Mouse (Mus musculus): Measurements from ENCODE around the gene Rps27.
"Not testable (repeated sequence)": the region's sequence is repeated elsewhere in the genome, so short reads cannot be mapped to it uniquely, and the experiment has no call there.

Rps27 gene

DNA sequence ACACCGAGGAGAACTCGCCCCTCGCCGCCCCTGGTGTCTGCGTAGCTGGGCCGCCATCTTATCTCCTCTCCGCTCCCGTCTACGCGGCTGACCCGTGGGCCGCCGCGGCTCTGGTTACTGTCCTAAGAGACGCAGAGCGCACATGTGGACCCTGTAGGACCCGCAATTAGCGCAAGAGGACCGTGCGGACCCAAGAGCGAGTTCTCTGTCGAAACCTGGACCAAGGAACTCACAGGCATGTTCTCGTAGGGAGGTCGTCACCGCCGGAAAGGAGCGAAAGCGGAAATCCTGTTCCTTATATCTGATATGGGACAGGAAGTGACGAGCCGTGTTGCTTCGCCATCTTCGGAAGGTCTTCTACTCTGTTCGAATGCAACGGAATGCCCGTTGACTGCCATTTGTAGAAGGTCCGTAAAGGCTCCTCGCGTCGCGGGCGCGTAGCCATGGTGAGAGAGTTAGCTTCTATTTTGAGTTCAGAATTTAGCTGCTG is at the start of gene Rps27, which contains the start of gene Rab13:
Gene Rps27 (minus strand): TSS at position 275 of the 490 bp plus-strand sequence.
Gene Rab13 (plus strand): TSS at position 319 of the 490 bp plus-strand sequence.
- DNase-seq, result peak; percentile 82 to 91

DNA sequence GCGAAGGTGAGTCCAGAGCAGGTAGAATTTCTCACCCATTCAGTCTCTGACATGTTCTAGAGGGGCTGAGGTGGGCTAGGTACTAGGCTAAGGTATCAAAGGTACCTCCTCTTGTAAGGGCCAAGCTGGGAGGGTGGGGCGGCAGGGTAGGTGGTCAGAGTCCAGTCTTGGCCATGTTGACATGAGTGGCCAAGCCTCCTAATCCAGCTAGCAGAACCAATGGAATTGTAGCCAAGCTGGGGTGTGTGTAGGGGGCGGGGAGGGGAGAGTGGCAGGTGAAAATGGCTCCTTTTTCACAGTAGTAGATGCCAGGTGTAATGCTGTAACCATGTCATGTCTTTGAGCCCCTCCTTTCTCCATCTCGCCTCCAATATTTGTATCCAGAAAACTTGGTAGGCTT is 45.1 kb upstream of the Rps27 start:
- DNase-seq, result no peak

DNA sequence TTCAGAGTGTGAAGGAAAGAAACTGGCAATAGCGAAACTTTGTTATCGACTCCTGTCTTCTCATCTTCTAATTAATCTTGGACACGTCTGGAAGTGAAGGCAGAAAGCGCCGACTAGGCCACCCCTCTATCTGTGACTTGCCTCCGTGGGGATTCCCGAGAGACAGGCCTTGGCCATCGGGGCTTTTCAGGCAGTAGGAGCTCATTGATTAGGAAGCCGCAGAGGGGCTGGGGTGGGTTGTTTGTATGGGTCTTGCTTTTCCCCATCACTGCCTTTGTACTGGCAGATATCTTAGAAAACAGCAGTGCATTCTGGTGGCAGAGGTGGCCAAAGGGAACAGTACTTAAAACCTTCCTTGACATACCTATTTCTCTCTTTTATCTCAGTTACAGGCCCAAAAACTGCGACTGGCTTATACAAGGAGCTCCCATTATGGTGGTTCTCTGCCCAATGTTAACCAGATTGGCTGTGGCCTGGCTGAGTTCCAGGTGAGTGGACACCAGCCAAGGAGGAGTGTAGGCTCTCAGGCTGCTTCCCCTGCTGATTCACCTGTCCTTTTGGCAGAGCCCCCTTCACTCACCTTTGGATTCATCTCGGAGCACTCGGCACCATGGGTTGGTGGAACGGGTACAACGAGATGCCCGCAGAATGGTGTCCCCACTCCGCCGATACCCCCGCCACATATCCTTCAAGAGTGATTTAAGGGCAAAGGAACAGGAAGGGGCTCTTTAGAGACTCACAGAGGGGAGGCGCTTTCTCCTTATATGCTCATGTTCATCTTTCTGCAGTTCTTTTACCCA is 43.5 kb upstream of the Rps27 start:
- DNase-seq, result no peak

DNA sequence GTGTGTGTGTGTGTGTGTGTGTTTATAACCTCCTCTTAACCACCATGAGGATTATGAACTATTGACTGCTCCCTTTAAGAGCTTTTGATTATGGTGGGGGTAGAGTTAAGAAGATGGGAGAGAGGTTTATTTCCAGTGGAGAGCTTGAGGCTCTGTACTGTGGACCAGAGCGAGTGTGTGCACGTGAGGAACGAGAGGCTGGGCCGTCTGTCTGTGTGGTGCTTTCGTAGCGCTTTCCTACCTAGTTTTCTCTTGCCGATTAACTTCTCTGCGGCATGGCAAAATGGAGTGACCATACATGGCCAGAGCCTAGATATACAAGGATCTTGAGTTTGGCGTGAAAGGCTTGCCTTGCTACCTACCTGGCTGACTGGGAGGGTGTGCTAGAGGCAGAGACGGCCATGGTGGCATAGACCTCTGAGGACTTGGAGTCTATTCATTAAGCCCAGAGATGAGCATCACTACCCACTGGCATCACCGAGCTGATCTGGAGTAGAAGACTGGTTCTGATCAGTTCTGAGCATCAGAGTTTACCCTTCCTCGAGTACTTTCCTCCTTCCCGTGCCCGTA is 42.4 kb upstream of the Rps27 start:
- DNase-seq, result no peak

DNA sequence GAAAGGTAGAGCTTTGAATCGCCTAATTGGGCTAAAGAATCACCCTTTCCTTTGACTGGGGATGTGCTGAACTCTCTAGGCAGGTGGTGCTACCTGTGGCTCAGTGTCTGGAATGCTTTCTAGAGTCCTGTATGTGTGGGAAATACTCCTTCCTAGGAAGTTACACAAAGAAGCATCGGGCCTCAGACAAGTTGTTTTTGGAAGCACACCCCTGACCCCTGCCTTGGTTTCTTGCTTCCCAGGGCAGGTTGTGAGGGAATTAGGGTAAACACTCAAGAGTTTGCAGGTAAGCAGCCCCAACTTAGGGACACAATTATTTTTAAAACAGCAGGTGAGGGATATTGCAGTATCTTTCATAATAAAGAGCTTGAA is 41.7 kb upstream of the Rps27 start:
- no peak for DNase-seq

DNA sequence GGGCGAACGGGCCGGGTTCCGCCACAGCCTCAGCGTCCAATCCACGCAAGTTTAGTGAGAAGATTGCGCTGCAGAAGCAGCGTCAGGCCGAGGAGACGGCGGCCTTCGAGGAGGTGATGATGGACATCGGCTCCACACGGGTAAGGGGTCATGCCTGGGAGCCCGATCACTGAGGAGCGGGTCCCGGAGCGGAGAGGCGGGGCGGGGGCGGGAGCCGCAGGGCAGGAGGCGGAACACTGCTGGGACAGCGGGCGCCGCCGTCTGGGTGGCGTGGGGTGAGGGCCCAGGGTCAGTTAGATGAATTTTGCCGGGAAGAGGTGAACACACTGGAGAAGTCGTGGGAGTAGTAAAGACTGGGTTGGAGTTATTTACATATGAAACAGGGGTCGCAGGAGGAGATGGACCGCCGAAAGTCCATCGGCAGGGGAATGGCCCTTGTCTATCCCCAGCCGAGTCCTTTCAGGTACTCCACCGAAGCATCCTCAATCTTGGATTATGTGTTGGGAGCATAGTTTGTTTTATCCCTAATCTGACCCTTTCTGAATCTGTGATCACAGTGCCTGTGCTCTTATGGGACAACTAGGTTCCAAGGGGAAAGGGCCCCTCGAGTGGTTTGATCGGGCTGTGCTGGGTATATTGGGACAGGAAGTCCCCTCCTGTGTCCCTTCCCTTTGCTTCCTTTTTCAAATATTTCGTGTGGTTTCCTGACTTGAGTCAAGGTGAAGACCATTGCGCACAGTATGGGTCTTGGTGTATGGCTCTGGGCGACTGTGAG is 41.2 kb upstream of the Rps27 start:
- no peak for DNase-seq

DNA sequence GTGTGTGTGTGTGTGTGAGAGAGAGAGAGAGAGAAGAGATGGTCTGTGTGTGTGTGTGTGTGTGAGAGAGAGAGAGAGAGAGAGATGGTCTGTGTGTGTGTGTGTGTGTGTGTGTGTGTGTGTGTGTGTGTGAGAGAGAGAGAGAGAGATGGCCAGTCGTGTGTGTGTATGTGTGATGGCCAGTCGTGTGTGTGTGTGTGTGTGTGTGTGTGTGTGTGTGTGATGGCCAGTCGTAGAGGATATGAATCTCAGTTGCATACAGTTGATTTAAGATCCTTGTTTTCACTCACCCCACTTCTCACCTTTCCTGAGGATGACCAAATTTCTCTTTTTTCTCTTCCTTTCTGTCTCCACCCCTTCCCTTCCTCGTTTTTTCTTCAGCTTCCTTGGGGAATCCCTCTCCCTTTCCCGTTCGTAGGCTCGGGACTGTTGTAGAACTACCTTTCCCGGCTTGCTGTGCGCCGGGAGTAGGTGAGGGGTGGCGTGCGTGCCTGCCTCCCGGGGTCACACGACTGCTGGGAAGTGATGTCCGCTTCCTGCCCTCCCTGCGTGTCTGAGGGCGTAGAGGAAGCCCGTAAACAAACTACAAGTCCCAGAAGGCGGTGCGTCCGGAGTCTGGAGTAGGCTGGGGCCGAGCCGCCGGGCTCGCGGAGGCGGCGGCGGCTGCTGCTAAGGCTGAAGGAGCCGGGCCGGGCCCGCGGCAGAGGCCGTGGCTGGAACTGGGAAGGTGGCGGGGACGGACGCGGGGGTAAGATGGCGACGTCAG is 40.4 kb upstream of the Rps27 start, which contains the start of gene Crtc2:
Gene Crtc2 (plus strand): TSS at position 511 of the 766 bp plus-strand sequence.
- peak; percentile 94 to 97 for DNase-seq

DNA sequence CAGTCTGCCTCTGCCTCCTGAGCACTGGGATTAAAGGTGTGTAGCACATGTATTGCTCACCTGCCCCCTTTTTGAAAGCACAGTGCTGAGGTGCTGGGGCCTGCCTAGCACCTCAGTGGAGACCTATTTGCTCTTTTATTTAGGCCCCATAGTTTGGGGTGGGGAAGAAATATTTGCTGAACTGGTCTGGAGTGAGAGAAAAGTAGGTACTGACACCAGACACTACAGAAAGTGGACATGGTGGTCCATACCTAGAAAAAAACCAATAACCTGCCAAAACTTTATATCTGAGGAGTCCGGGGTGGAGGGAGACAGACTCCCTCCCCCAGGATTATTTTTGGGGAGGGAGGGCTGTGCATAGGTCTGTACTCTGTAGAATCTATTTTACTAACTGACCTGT is 39.7 kb upstream of the Rps27 start:
- DNase-seq, result not testable (repeated sequence)

DNA sequence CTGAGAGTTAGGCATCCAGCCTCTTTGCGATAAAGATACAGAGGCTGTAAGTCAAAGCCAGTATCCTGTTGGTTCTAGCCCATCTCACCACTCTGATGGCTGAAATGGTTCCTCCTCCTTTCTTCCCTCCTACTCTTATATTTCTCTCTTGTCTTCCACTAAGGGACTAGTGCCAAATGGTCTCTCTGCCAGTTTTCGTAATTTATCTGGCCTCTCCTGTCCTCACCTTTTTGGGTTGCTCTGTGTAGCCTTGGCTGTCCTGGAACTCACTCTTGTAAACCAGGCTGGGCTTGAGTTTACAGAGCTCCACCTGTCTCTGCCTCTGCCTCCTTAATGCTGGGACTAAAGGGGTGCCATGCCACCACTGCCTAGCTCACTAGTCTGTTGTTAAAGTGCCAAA is 39.2 kb upstream of the Rps27 start:
- not testable (repeated sequence) for DNase-seq

DNA sequence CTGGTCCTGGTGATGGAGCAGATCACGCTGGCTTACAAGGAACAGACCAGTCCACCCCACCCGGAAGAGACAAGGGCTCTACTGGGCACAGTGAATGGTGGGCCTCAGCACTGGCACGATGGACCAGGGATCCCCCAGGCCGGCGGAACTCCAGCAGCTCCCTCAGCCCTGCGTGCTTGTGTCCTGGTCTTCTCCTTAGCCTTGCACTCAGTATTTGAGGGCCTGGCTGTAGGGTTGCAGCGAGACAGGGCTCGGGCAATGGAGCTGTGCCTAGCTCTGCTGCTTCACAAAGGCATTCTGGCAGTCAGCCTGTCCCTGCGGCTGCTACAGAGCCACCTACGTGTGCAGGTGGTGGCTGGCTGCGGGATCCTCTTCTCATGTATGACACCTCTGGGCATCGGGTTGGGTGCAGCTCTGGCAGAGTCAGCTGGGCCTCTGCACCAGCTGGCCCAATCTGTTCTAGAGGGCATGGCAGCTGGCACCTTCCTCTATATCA is 38.3 kb upstream of the Rps27 start:
- not testable (repeated sequence) for DNase-seq

DNA sequence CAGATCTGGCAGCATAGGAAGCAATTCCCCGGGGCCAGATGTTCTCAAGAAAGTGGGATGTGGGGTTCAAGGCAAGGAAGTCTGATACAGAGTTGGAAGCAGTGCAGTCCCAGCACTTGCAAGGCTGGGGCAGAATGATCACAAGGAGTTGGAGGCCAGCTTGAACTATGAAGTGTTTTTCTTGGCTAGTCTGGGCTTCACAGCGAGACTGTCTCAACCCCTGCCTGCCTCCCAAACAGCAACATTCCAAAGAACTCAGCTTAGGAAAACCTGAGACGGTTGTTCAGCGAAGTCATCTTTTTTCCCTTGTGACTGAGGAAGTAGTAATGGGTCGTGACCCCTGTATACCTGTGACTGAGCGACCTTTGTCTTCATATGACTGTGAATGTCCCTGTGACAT is 37.3 kb upstream of the Rps27 start:
- DNase-seq, result no peak

DNA sequence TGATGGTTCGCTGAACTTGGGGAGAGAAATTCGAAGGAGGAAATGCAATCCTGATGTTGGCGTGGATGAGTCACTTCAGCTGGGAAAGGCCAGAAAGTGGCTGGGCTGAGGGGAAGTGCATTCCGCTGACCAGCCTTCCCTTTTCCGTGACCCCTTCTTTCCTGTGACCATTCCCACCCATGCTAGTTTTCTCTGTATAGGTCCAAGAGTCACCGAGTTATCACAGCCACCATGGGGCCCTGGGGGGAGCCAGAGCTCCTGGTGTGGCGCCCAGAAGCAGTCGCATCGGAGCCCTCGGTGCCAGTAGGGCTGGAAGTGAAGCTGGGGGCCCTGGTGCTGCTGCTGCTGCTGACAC is 35.3 kb upstream of the Rps27 start:
- peak; percentile 47 to 71 for DNase-seq

DNA sequence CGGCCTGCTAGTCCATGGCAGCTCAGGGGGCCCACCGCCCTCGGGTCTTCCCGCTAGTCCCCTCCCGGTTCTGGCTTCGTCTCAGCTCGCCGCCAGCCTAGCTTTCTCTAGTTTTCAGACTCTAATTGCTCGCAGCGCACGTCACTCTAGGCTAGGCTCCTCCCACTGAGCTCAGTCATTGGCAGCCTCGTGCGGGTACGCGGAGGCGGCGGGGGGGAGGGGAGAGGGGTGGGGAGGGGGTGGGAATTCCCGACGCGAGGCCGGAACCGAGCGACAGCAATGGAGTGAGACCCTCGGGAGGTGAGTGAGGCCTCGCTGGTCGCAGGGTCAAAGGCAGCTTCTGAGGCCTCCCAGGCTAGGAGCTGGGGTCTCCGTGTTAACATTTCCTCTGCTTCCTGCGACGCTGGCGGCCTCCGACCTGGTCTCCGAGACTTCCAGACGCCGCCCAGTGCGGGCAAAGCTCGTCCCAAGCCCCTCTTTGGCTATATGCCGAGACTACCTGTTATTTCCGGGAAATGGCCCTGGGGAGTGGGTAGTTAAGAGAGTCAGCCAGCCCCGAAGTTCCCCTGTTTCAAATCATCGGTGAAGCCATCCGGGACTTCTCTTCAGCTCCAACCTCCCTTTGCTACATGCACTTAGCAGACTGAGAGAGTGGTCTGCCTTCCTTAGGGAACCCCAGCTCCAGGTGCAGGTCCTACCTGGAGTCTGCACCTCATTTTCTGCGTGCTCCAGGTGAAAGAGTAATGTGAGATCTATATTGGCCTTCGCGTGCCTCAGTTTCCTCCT is 34.7 kb upstream of the Rps27 start, which contains the start of gene Slc39a1:
Gene Slc39a1 (plus strand): TSS at position 213 of the 786 bp plus-strand sequence.
- peak; percentile 95 to 97 for DNase-seq

DNA sequence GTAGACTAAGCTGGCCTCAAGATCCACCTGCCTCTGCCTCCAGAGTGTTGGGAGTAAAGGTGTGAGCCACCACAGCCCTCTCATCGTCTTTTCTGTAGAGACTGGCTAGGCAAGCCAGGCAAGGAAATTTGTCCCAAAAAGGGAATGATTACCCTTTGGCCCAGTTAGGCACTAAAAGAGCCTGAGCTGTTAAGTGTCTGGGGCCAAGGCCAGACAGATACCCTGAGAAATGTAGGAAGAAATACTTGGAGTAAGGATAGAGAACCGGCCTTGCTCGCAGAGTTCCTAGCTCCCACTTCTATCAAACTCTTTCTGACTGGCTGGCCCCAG is 34.1 kb upstream of the Rps27 start:
- DNase-seq, result no peak

DNA sequence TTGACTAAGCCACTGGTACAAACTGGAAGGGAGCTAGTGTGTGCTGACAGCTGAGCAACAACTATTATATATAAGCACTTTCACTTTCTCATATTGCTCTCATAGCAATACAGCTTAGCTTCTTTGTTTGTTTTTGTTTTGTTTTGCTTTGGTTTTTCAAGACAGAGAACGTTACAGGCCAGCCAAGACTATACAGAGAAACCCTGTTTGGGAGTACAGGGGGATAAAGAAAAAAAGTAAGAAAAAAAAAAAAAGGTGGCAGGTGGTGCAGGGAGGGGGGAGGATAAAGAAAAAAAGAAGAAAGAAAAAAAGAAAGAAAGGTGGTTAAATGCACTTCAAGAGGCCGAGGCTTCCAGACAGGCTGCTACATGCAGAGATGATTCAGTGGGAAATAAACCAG is 32.0 kb upstream of the Rps27 start:
- DNase-seq, result no peak

DNA sequence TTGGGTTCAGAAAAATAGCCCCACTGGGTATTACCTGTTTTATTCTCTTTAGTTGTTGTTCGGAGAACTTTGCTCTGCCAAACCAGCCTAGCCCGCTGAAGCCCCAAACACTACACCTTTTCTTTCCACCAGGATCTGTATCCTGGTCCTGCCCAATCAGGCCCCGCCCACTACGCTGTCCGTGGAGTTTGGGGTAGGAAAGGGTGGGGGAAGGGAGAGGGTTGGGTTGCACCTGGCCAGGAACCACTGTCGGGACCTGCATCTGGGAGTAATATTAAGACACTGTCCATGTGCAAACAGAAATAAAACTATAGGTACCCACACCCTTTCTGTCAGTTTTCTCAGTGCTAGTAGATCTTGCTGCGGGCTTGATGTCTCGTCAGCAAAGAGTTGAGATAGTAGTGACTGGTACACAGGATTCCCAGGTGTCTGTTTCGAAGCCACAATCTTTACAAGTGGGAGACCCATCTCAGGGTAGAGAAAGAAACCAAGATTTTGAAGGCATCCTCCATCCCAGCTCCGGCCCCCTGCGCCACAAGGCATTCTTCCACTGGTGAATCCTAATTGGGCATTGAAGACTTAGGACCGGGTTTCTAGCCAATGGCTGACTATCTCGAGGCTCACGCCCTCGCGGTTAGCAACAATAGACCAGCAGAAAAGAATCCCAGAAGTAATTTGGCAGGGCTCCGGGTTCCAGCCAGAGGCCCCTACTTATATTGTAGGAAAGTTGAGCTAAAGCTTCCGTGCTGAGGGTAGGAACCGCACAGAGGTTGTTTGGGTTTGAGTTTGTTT is 29.7 kb upstream of the Rps27 start, which contains the start of gene Creb3l4:
Gene Creb3l4 (minus strand): TSS at position 529 of the 792 bp plus-strand sequence.
- DNase-seq, result peak; percentile 68 to 77

DNA sequence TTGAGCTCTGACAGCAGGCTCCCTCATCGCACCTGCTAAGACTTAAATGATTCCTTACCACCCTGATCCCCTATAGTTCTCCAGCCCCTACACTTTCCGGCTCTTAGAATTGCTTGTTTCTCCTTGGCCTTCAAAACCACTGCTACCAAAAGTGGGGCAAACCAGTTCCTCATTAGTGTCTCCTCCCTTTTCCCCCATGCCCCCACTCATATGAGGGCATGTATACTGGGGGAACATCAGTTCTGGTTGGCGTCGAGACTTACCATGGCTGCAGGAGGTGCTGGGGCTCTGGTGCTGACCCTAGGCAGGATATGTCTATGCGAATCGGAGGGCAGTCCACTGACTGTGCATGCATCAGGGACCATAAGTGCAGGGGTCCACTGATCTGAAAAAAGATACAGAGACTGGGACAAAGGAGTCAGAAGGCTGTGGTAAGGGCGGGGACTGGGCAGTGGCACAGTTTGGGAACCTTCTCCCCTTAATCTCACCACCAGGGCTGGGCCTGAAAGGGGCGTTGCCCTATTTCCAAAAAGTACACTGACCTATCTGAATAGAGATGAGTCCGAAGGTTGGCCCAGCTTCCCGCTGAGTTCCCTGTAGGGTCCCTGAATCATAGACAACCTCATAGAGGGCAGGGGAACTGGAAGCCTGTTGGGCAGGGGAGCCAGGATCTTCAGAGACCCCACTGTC is 28.4 kb upstream of the Rps27 start:
- no peak for DNase-seq

DNA sequence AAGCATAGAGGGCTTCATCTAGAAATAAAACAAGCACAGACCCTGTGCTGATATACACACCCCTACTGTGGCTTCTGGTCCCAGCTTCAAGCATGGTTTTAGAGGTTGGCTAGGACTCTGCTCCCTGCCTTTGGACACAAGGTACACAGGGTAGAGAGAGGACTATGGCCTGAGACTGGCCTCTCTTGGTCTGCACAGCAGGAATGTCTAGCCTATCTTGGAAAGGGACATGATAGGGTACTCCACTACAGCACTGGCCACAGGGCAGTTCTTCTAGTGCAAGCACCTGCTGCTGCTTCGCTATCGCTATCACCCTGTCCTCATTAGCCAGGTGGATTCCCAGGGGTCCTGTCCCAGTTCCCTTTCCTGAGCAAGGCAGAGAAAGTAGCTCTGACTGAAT is 27.8 kb upstream of the Rps27 start:
- DNase-seq, result no peak

DNA sequence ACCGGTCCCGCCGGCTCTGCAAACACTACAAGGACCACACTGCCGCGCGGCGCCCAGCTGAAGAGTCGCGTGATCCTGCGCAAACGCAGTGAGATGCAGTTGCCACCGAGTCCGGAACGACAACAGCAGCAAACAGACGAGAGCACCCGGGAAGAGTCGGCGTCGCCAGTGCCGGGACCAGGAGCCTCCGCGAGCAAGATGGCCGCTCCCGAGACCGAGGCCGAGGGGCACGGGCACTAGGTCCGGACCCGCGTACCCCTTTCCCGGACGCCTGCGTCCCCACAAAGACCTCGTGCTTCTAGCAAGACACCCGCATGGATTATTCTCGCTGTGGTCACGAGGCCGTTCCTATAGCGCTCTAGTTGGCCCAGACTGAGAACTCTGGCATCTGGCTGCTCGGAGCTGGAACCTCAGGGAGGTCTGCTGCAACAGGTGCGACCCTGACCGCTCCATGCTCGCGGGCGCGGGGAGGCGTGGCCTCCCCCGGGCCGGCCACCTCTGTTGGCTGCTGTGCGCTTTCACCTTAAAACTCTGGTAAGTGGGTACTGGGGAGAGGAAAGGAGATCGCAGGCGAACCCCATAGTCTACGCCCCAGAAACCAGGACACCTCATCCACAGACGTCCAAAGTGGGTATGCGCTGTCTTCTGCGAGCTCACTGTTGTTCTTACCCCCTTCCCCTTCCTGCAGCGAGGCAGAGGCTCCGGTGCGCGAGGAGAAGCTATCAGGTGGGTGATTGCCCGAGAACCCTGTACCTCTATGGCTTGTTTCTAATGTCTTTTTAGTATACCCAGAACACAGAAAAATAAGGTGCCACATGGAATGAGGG is 18.3 kb upstream of the Rps27 start, which contains the start of gene Jtb:
Gene Jtb (plus strand): TSS at position 91 of the 827 bp plus-strand sequence.
- DNase-seq, result peak; percentile 93 to 96
